Mouse (Mus musculus) stomach, embryonic 14.5 days (tissue): ENCODE data around the gene Grik1. TPM values are rescaled to one million over a fixed set of nuclear protein-coding genes. Genes with fewer than 3 reads are reported as not detected.

Experiments
- ATAC-seq: fragments of 200-750 bp; cut with Nextera tagmentation; 2 replicates; pipeline ENCODE4 v1.8.0; 2017; ENCODE audit warnings: low read depth, moderate TSS enrichment; ENCODE audit not compliant: insufficient number of reproducible peaks, insufficient read depth, low FRiP score
- H3K27ac ChIP-seq: fragments of 300-500 bp; sonication (generic); 2 replicates; pipeline ENCODE4 v1.5.1; 2014; ENCODE audit warnings: mild to moderate bottlenecking, low read length, moderate library complexity, mixed read lengths
- H3K27me3 ChIP-seq: fragments of 300-500 bp; sonication (generic); 2 replicates; pipeline ENCODE4 v1.6.1; 2014; ENCODE audit warnings: low read length, control low read depth, mixed read lengths; ENCODE audit not compliant: control insufficient read depth, insufficient read depth
- H3K36me3 ChIP-seq: fragments of 300-500 bp; sonication (generic); 2 replicates; pipeline ENCODE4 v1.6.1; 2014; ENCODE audit warnings: mild to moderate bottlenecking, control low read depth, low read length, moderate library complexity, mixed read lengths; ENCODE audit not compliant: control insufficient read depth, insufficient read depth
- H3K4me1 ChIP-seq: fragments of 300-500 bp; sonication (generic); 2 replicates; pipeline ENCODE4 v1.6.1; 2014; ENCODE audit warnings: low read length, control low read depth, mixed read lengths; ENCODE audit not compliant: control insufficient read depth, insufficient read depth
- H3K4me2 ChIP-seq: fragments of 300-500 bp; sonication (generic); replicated peaks from 2 replicates; pipeline ENCODE4 v1.6.1; 2014; ENCODE audit warnings: low read depth, low read length, control low read depth
- H3K4me3 ChIP-seq: fragments of 300-500 bp; sonication (generic); 2 replicates; pipeline ENCODE4 v1.5.1; 2014; ENCODE audit warnings: low read depth, low read length, control low read depth
- H3K9ac ChIP-seq: fragments of 300-500 bp; sonication (generic); replicated peaks from 2 replicates; pipeline ENCODE4 v1.6.1; 2014; ENCODE audit warnings: low read depth, mild to moderate bottlenecking, control low read depth, low read length, moderate library complexity, mixed read lengths
- H3K9me3 ChIP-seq: fragments of 300-500 bp; sonication (generic); 2 replicates; pipeline ENCODE4 v1.6.1; 2016; ENCODE audit warnings: low read depth, low read length, control low read depth; ENCODE audit not compliant: control insufficient read depth
- WGBS: fragments of 180-500 bp; shearing (Covaris S2); extraction: QIAGEN DNeasy Blood & Tissue Kit; methylation state at CpG from one replicate; pipeline ENCODE4 v1.1.7; 2014; 5-methylcytosine and 5-hydroxymethylcytosine counted together
- polyA plus RNA-seq: library from polyadenylated mRNA; unstranded; fragments of >200 nt; fragmentation: Nextera tagmentation; extraction: Ambion mirVana; gene quantifications from 2 replicates; pipeline ENCODE4 v1.2.1, GENCODE M21; 2014

Gene Grik1
- polyA plus RNA-seq, 1 experiment from 2014 or later: 5.1 TPM

- WGBS: 45% methylated on average over 6 of the region's 6 CpGs
- H3K4me1 ChIP-seq: peaks cover 12% of the 10 kb centered on the region; the same call in 1 of the 2 replicates
- H3K27ac ChIP-seq: peak overlapping the region; percentile 52; the same call in 1 of the 2 replicates
- H3K9ac ChIP-seq: no peak overlapping the region
- no peaks in the 10 kb centered on the region for H3K36me3 ChIP-seq
- H3K4me2 ChIP-seq: no peak overlapping the region
- no peaks in the 10 kb centered on the region for H3K27me3 ChIP-seq
- no peaks in the 10 kb centered on the region for H3K9me3 ChIP-seq
- H3K4me3 ChIP-seq: no peak overlapping the region
- no peak for ATAC-seq
These were observed 373.6 kb downstream of the Grik1 start for GRCm38 (mm10) chr16:87916209-87917156.

- Histone ChIP-seq H3K4me2 (no peak overlapping the region), H3K27ac (no peak overlapping the region), H3K27me3 (no peaks in the 10 kb centered on the region), H3K9me3 (no peaks in the 10 kb centered on the region), H3K4me1 (peaks cover 12% of the 10 kb centered on the region; the same call in 1 of the 2 replicates), H3K9ac (no peak overlapping the region), H3K4me3 (no peak overlapping the region), H3K36me3 (no peaks in the 10 kb centered on the region)
- 53% methylated on average over 4 of the region's 4 CpGs for WGBS
- no peak for ATAC-seq
These were observed 374.9 kb downstream of the Grik1 start for GRCm38 (mm10) chr16:87915156-87915555.

- Histone ChIP-seq H3K36me3 (no peaks in the 10 kb centered on the region), H3K27ac (no peak overlapping the region), H3K9ac (no peak overlapping the region), H3K4me3 (no peak overlapping the region), H3K4me2 (no peak overlapping the region), H3K9me3 (no peaks in the 10 kb centered on the region), H3K4me1 (peaks cover 12% of the 10 kb centered on the region; the same call in 1 of the 2 replicates), H3K27me3 (no peaks in the 10 kb centered on the region)
- ATAC-seq: no peak
- WGBS: 81% methylated on average over 5 of the region's 5 CpGs
These were observed 376.3 kb downstream of the Grik1 start for GRCm38 (mm10) chr16:87913781-87914180.

GRCm38 (mm10) chr16:87911201-87911600 lies 378.9 kb downstream of the Grik1 start:
- WGBS: 33% methylated on average over 2 of the region's 2 CpGs
- Histone ChIP-seq H3K27me3 (no peaks in the 10 kb centered on the region), H3K36me3 (no peaks in the 10 kb centered on the region), H3K9me3 (no peaks in the 10 kb centered on the region), H3K9ac (no peak overlapping the region), H3K4me1 (peaks cover 2% of the 10 kb centered on the region; the same call in 1 of the 2 replicates), H3K4me3 (no peak overlapping the region), H3K27ac (no peak overlapping the region), H3K4me2 (no peak overlapping the region)
- ATAC-seq: no peak

GRCm38 (mm10) chr16:87902049-87902448 lies 388.0 kb downstream of the Grik1 start:
- H3K27me3 ChIP-seq: no peaks in the 10 kb centered on the region
- no peak for ATAC-seq
- H3K9ac ChIP-seq: no peak overlapping the region
- H3K4me2 ChIP-seq: no peak overlapping the region
- no peaks in the 10 kb centered on the region for H3K9me3 ChIP-seq
- WGBS: 70% methylated on average over 9 of the region's 9 CpGs
- no peak overlapping the region for H3K4me3 ChIP-seq
- 0 out of 2 replicates have a peak overlapping the region, but pooled peaks have one; percentile 7 for H3K27ac ChIP-seq
- H3K4me1 ChIP-seq: no peaks in the 10 kb centered on the region
- H3K36me3 ChIP-seq: no peaks in the 10 kb centered on the region

- no peaks in the 10 kb centered on the region for H3K27me3 ChIP-seq
- 92% methylated on average over 2 of the region's 2 CpGs for WGBS
- no peak overlapping the region for H3K27ac ChIP-seq
- no peak overlapping the region for H3K4me3 ChIP-seq
- H3K9me3 ChIP-seq: no peaks in the 10 kb centered on the region
- 0 out of 2 replicates have a peak, but pooled peaks have one; percentile 23 for ATAC-seq
- no peaks in the 10 kb centered on the region for H3K4me1 ChIP-seq
- no peaks in the 10 kb centered on the region for H3K36me3 ChIP-seq
- H3K9ac ChIP-seq: no peak overlapping the region
- H3K4me2 ChIP-seq: no peak overlapping the region
These were observed 388.9 kb downstream of the Grik1 start for GRCm38 (mm10) chr16:87901189-87901588.

- H3K4me2 ChIP-seq: no peak overlapping the region
- ATAC-seq: no peak
These were observed 414.1 kb downstream of the Grik1 start for GRCm38 (mm10) chr16:87875927-87876326.

GRCm38 (mm10) chr16:87864526-87864925 lies 425.5 kb downstream of the Grik1 start:
- Histone ChIP-seq H3K4me3 (no peak overlapping the region), H3K36me3 (no peaks in the 10 kb centered on the region), H3K4me1 (no peaks in the 10 kb centered on the region), H3K27ac (no peak overlapping the region), H3K4me2 (no peak overlapping the region), H3K9me3 (no peaks in the 10 kb centered on the region), H3K9ac (no peak overlapping the region), H3K27me3 (no peaks in the 10 kb centered on the region)
- WGBS: 73% methylated on average over 6 of the region's 6 CpGs
- ATAC-seq: no peak

More at GRCm38 (mm10) chr16:87875927-87876326, 414.1 kb downstream of the Grik1 start:
- Histone ChIP-seq H3K9ac (no peak overlapping the region), H3K27me3 (no peaks in the 10 kb centered on the region), H3K4me3 (no peak overlapping the region), H3K27ac (no peak overlapping the region), H3K9me3 (no peaks in the 10 kb centered on the region), H3K36me3 (no peaks in the 10 kb centered on the region), H3K4me1 (no peaks in the 10 kb centered on the region)
- 38% methylated on average over 2 of the region's 2 CpGs for WGBS
